ENCODE assay signal across 21 mouse cellular contexts in the genomic region with DNA sequence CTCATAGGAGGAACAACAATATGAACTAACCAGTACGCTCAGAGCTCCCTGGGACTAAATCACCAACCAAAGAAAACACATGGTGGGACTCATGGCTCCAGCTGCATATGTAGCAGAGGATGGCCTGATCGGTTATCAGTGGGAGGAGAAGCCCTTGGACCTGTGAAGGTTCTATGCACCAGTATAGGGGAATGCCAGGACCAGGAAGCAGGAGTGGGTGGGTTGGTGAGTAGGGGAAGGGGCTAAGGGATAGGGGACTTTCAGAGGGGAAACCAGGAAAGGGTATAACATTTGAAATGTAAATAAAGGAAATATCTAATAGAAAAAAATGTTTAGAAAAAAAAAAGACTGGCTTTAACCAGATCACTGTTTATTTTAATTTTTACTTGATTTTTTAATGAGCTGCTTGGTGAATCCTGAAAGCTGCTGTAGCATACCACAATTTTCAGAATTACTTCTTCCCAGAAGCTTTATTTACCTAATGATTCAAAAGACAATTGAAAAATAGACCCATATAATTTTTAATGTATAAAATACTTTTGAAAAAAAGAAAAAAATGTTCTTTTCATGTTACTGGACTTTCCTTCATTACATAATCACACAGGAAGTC.
DNase-seq lines count a peak whose midpoint lies in the region; ATAC-seq and TF ChIP-seq lines count a peak whose summit lies in the region.
"Had no signal": no experiment of that assay in that cellular context is flagged by ENCODE, and none has a peak within 500 bp of the region (broad histone marks: within the 10 kb centered on the region; RNA-seq: fewer than 3 reads in every experiment).

No protein-coding gene starts in this region.

- H3K27me3 ChIP-seq in lung, embryonic 15.5 days, result no peaks in the 10 kb centered on the region
- no peaks in the 10 kb centered on the region for H3K27me3 ChIP-seq in lung, postnatal 0 days (replicated peaks; ENCODE audit: insufficient read depth, low read length)
- H3K27me3 ChIP-seq: embryonic facial prominence, embryonic 13.5 days; embryonic facial prominence, embryonic 15.5 days; forebrain, embryonic 12.5 days had no signal

- H3K27ac ChIP-seq in lung, embryonic 15.5 days, result no peak overlapping the region
- no peak overlapping the region for H3K27ac ChIP-seq in lung, postnatal 0 days (ENCODE audit: low read length)
- H3K27ac ChIP-seq: embryonic facial prominence, embryonic 13.5 days; embryonic facial prominence, embryonic 15.5 days; forebrain, embryonic 10.5 days; forebrain, embryonic 12.5 days had no signal

- DNase-seq in lung, adult 18-20 months, result no peak
- peak; percentile 5 for DNase-seq in lung, postnatal 0 days (ENCODE audit: low spot score)
- DNase-seq in lung, adult 2 months, result no peak
- DNase-seq: adrenal gland, adult 2 months; adrenal gland, postnatal 10 days; adrenal gland, postnatal 25 days; cerebellum, adult 11 months; cerebellum, adult 18-20 months; cerebellum, adult 8-10 months; cerebellum, adult 9-11 months; cerebellum, postnatal 14 days; cerebellum, postnatal 36 days; embryo, embryonic 11 days had no signal

- H3K4me2 ChIP-seq in lung, embryonic 15.5 days, result no peak overlapping the region
- H3K4me2 ChIP-seq in lung, postnatal 0 days (replicated peaks; ENCODE audit: low read depth, low read length), result no peak overlapping the region
- H3K4me2 ChIP-seq: embryonic facial prominence, embryonic 13.5 days; embryonic facial prominence, embryonic 15.5 days; forebrain, embryonic 12.5 days had no signal

- H3K36me3 ChIP-seq in lung, embryonic 15.5 days, result no peaks in the 10 kb centered on the region
- no peaks in the 10 kb centered on the region for H3K36me3 ChIP-seq in lung, postnatal 0 days (ENCODE audit: insufficient read depth, low read length)
- H3K36me3 ChIP-seq: embryonic facial prominence, embryonic 13.5 days; embryonic facial prominence, embryonic 15.5 days; forebrain, embryonic 10.5 days; forebrain, embryonic 12.5 days had no signal

- H3K9me3 ChIP-seq in lung, embryonic 15.5 days, result no peaks in the 10 kb centered on the region
- H3K9me3 ChIP-seq in lung, postnatal 0 days (ENCODE audit: low read length), result no peaks in the 10 kb centered on the region
- H3K9me3 ChIP-seq: embryonic facial prominence, embryonic 13.5 days; embryonic facial prominence, embryonic 15.5 days; forebrain, embryonic 10.5 days; forebrain, embryonic 12.5 days had no signal

- peak; percentile 59; the same call in 1 of the 2 replicates for ATAC-seq in lung, embryonic 15.5 days (ENCODE audit: borderline replicate concordance, extremely low read depth, low FRiP score, low TSS enrichment)
- ATAC-seq in lung, postnatal 0 days, result no peak
- ATAC-seq: forebrain, embryonic 14.5 days; forebrain, embryonic 16.5 days had no signal

- TF ChIP-seq CTCF in lung, postnatal 0 days (IDR thresholded peaks at IDR 0.05), result no peak
- TF ChIP-seq CTCF in lung, adult 2 months (IDR thresholded peaks at IDR 0.05; ENCODE audit: insufficient read depth, low read length), result no peak

- no peaks in the 10 kb centered on the region for H3K4me1 ChIP-seq in lung, embryonic 15.5 days
- no peaks in the 10 kb centered on the region for H3K4me1 ChIP-seq in lung, postnatal 0 days (ENCODE audit: insufficient read depth, low read depth, low read length)
- no peaks in the 10 kb centered on the region for H3K4me1 ChIP-seq in lung, adult 2 months (ENCODE audit: control insufficient read depth, insufficient read depth, low read length)
- H3K4me1 ChIP-seq: embryonic facial prominence, embryonic 13.5 days; embryonic facial prominence, embryonic 15.5 days; forebrain, embryonic 10.5 days; forebrain, embryonic 12.5 days had no signal

- WGBS in lung, embryonic 15.5 days, result 54% methylated on average over 2 of the region's 2 CpGs
- WGBS in lung, postnatal 0 days, result 54% methylated on average over 2 of the region's 2 CpGs
- WGBS in lung, adult 2 months, result 62% methylated on average over 2 of the region's 2 CpGs

- H3K9ac ChIP-seq in lung, embryonic 15.5 days, result no peak overlapping the region
- H3K9ac ChIP-seq in lung, postnatal 0 days (replicated peaks; ENCODE audit: low read depth), result no peak overlapping the region
- H3K9ac ChIP-seq: embryonic facial prominence, embryonic 13.5 days; embryonic facial prominence, embryonic 15.5 days; forebrain, embryonic 12.5 days had no signal

- no peak for TF ChIP-seq EP300 in lung, postnatal 0 days (IDR thresholded peaks at IDR 0.05)

- no peak for TF ChIP-seq POLR2A in lung, adult 2 months (IDR thresholded peaks at IDR 0.05; ENCODE audit: borderline replicate concordance, extremely low read depth, low read depth, low read length)

- no peak overlapping the region for H3K4me3 ChIP-seq in lung, embryonic 15.5 days
- H3K4me3 ChIP-seq in lung, postnatal 0 days (ENCODE audit: low read depth, low read length), result no peak overlapping the region
- no peak overlapping the region for H3K4me3 ChIP-seq in lung, adult 2 months (replicated peaks; ENCODE audit: extremely low read depth, low read depth, low read length)
- H3K4me3 ChIP-seq: embryonic facial prominence, embryonic 13.5 days; embryonic facial prominence, embryonic 15.5 days; erythroblast, embryonic 14.5 days; forebrain, embryonic 10.5 days; forebrain, embryonic 12.5 days had no signal
